Mouse (Mus musculus) limb, embryonic 14.5 days (tissue): Measurements from ENCODE around the gene Atad5. TPM values are rescaled to one million over a fixed set of nuclear protein-coding genes. Genes with fewer than 3 reads are reported as not detected.
A peak's percentile ranks its signal among the peaks of the same experiment; 100 is the strongest.

Experiments used
- ATAC-seq: fragments of 200-750 bp; cut with Nextera tagmentation; 2 replicates; pipeline ENCODE4 v1.8.0; 2017; ENCODE audit warnings: low read depth, moderate number of reproducible peaks, moderate TSS enrichment; ENCODE audit not compliant: low FRiP score
- DNase-seq: peaks from one replicate; pipeline ENCODE4 v3.0.0-alpha.2; 2015; ENCODE audit warnings: low spot score
- H3K27ac ChIP-seq: fragments of 300-500 bp; sonication (generic); replicated peaks from 2 replicates; pipeline ENCODE4 v1.5.1; 2014; ENCODE audit warnings: low read depth, mild to moderate bottlenecking, low read length, moderate library complexity, mixed read lengths
- H3K27me3 ChIP-seq: fragments of 300-500 bp; sonication (generic); 2 replicates; pipeline ENCODE4 v1.6.1; 2014; ENCODE audit warnings: low read length, mixed read lengths; ENCODE audit not compliant: control insufficient read depth, insufficient read depth
- H3K36me3 ChIP-seq: fragments of 300-500 bp; sonication (generic); 2 replicates; pipeline ENCODE4 v1.6.1; 2014; ENCODE audit warnings: mild to moderate bottlenecking, low read length, moderate library complexity, mixed read lengths; ENCODE audit not compliant: control insufficient read depth, insufficient read depth
- H3K4me1 ChIP-seq: fragments of 300-500 bp; sonication (generic); 2 replicates; pipeline ENCODE4 v1.6.1; 2014; ENCODE audit warnings: antibody characterized with exemption, low read length, mixed read lengths; ENCODE audit not compliant: control insufficient read depth, insufficient read depth
- H3K4me2 ChIP-seq: fragments of 300-500 bp; sonication (generic); replicated peaks from 2 replicates; pipeline ENCODE4 v1.6.1; 2014; ENCODE audit warnings: low read depth, mild to moderate bottlenecking, low read length, moderate library complexity; ENCODE audit not compliant: severe bottlenecking
- H3K4me3 ChIP-seq: fragments of 300-500 bp; sonication (generic); replicated peaks from 2 replicates; pipeline ENCODE4 v1.5.1; 2014; ENCODE audit warnings: low read length
- H3K9ac ChIP-seq: fragments of 300-500 bp; sonication (generic); 2 replicates; pipeline ENCODE4 v1.6.1; 2014; ENCODE audit warnings: mild to moderate bottlenecking, low read depth, low read length, moderate library complexity; ENCODE audit not compliant: severe bottlenecking
- H3K9me3 ChIP-seq: fragments of 300-500 bp; sonication (generic); 2 replicates; pipeline ENCODE4 v1.6.1; 2016; ENCODE audit warnings: low read length; ENCODE audit not compliant: control insufficient read depth
- POLR2A ChIP-seq: fragments of 200-500 bp; IDR thresholded peaks from 2 replicates; pipeline ENCODE4 v1.8.0; 2012; ENCODE audit warnings: inconsistent platforms, mild to moderate bottlenecking, moderate library complexity, borderline replicate concordance; ENCODE audit not compliant: insufficient read depth, insufficient read length; ENCODE audit errors: extremely low read depth
- WGBS: fragments of 180-500 bp; shearing (Covaris S2); extraction: QIAGEN DNeasy Blood & Tissue Kit; methylation state at CpG from one replicate; pipeline ENCODE4 v1.1.7; 2014; 5-methylcytosine and 5-hydroxymethylcytosine counted together
- polyA plus RNA-seq, 2 experiments: library from polyadenylated mRNA; depleted of rRNA in 1 of 2; stranded (reverse) in 1 of 2; unstranded in 1 of 2; fragments of >200 nt; fragmentation: Nextera tagmentation in 1 of 2; extraction: Ambion mirVana in 1 of 2; gene quantifications; 2 replicates each; pipeline versions ENCODE4 v1.2.1 to v1.2.3; 2012 to 2014

The Atad5 gene
- polyA plus RNA-seq, 2 experiments, result 11.1 to 13.8 TPM

DNA sequence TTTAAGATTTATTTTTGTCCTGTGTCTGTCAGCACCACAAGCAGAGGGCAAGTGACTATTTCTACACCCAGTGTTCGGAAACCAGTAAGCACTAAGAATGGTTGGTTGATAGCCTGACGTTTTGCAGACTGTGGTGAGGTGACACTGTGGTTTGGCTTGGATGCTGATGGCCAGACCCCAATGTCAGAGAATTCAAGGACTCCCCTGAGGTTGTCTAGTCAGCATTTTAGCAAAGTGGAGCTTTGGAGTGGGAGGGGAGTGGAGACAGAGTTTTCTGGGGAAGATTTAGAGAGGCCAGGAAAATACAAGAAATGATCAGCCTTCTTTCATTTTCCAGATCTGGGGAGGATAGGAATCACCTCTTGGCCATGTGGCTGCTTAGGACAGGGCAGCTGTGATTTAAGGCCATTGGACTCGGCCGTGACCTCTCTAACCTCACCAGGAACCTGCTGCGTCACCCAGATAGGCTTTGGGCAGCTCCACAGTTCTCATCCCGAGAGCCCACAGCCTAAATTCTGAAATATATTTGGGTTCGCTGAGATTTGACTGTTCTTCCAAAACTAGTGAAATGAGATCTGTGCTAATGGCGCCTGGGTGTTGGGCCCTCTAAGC, 60.3 kb downstream of the Atad5 start:
- WGBS, result 83% methylated on average over 8 of the region's 8 CpGs
- H3K4me2 ChIP-seq, result no peak overlapping the region
- H3K27ac ChIP-seq, result no peak overlapping the region
- peaks cover 14% of the 10 kb centered on the region for H3K27me3 ChIP-seq
- no peak overlapping the region for H3K9ac ChIP-seq
- no peaks in the 10 kb centered on the region for H3K4me1 ChIP-seq
- no peak for TF ChIP-seq POLR2A
- H3K4me3 ChIP-seq, result no peak overlapping the region
- DNase-seq (no peak), ATAC-seq (no peak)
- no peaks in the 10 kb centered on the region for H3K36me3 ChIP-seq
- no peaks in the 10 kb centered on the region for H3K9me3 ChIP-seq

DNA sequence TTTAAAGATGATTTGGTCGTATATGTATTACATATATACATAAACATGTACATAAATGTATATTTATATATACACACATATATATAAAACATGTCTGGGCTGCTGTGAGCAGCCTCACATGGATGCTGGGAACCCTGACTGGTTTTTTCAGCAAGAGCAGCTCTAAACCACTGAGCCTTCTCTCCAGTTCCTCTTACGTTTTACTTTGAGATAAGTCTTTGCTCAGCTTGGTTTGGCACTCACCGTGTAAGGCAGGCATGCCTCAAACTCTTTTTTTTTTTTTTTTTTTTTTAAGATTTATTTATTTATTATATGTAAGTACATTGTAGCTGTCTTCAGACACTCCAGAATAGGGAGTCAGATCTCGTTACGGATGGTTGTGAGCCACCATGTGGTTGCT, 61.4 kb downstream of the Atad5 start:
- H3K4me2 ChIP-seq, result no peak overlapping the region
- no peak overlapping the region for H3K9ac ChIP-seq
- no peaks in the 10 kb centered on the region for H3K9me3 ChIP-seq
- DNase-seq (no peak), ATAC-seq (no peak)
- H3K4me3 ChIP-seq, result no peak overlapping the region
- H3K27ac ChIP-seq, result no peak overlapping the region
- no peak for TF ChIP-seq POLR2A
- H3K36me3 ChIP-seq, result no peaks in the 10 kb centered on the region
- H3K4me1 ChIP-seq, result no peaks in the 10 kb centered on the region
- 82% methylated on average over 5 of the region's 5 CpGs for WGBS
- H3K27me3 ChIP-seq, result peaks cover 23% of the 10 kb centered on the region

DNA sequence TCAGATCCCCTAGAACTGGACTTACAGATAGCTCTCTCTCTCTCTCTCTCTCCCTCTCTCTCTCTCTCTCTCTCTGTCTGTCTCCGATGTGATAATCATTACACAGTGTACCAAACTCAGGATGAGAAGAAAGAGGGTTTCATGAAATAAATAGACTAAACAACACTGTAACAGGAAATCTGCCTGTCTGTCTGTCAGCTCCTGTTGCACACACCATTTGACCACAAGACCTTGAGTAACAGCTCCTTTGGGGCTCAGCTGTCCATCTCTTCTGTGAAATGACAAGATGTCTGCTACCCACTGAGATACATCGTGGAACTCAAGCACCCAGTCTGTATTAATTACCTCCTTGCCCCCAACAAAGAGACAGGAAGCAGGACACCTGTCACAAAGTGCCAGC, 62.3 kb downstream of the Atad5 start:
- no peak overlapping the region for H3K4me2 ChIP-seq
- H3K4me3 ChIP-seq, result no peak overlapping the region
- H3K27me3 ChIP-seq, result peaks cover 24% of the 10 kb centered on the region
- ATAC-seq (no peak), DNase-seq (no peak)
- H3K27ac ChIP-seq, result no peak overlapping the region
- no peaks in the 10 kb centered on the region for H3K9me3 ChIP-seq
- no peaks in the 10 kb centered on the region for H3K36me3 ChIP-seq
- no peak overlapping the region for H3K9ac ChIP-seq
- 68% methylated on average over 2 of the region's 2 CpGs for WGBS
- TF ChIP-seq POLR2A, result no peak
- H3K4me1 ChIP-seq, result no peaks in the 10 kb centered on the region

DNA sequence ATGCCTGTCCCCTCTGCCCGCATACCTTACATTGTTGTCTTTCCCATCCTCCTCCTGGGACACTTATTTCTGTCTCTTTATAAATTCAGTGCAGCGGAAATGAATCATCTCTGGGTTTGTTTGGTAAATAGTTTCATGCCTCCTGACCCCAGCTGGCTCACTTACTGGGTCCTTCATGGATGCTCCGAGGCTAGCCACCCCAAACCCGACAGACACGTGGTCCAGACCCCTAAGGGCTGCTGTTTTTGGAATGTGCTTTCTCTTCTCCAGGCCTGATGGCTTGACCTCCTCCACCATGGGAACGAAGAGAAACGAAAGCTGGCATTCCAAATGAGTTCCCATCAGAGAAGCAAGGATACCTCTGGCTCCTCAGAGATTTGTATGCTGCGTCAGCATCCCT, 63.2 kb downstream of the Atad5 start:
- TF ChIP-seq POLR2A, result no peak
- H3K9me3 ChIP-seq, result no peaks in the 10 kb centered on the region
- H3K4me1 ChIP-seq, result no peaks in the 10 kb centered on the region
- DNase-seq (no peak), ATAC-seq (no peak)
- H3K4me2 ChIP-seq, result no peak overlapping the region
- no peak overlapping the region for H3K4me3 ChIP-seq
- no peak overlapping the region for H3K9ac ChIP-seq
- peaks cover 24% of the 10 kb centered on the region for H3K27me3 ChIP-seq
- no peaks in the 10 kb centered on the region for H3K36me3 ChIP-seq
- WGBS, result 74% methylated on average over 8 of the region's 8 CpGs
- no peak overlapping the region for H3K27ac ChIP-seq

DNA sequence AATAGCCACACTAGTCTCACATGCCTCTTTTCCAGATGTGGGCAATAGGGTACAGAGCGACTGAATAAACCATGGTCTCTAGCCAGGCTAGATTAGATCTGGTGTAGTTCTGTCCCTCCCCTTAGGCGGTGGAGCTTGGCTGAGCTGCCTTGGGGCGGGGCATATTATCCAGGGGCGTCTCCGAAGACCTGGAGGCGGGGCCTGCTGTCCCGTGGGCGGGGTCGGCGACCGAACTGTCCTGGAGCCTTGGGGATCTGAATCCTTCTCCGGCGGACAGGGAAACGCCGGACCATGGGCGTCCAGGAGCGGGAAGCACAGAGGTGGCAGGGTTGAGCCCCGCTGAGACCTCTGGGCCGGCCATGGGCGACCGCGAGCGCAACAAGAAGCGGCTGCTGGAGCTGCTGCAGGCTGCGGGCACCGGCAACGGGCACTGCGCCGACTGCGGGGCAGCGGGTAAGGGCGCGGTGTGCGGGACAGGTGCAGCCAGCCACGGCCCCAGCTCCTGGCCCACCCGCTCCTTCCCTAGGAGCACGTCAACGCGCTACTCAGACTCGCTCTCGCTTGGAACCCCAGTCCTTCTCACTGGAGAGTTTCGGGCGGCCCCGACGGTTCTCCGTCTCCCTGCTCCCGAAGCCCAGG, 64.8 kb downstream of the Atad5 start, which contains the start of gene Adap2:
Adap2 (plus strand) TSS at position 249 of the 639 bp plus-strand sequence.
- H3K27ac ChIP-seq, result no peak within 1 kb of the TSS
- H3K36me3 ChIP-seq, result no peaks in the 10 kb centered on the region
- peak within 1 kb of the TSS; percentile 50 for H3K4me3 ChIP-seq
- TF ChIP-seq POLR2A, result no peak
- ATAC-seq (peak; percentile 82), DNase-seq (peak; percentile 58)
- no peaks in the 10 kb centered on the region for H3K9me3 ChIP-seq
- H3K9ac ChIP-seq, result peak within 1 kb of the TSS; percentile 38
- 3% methylated on average over 42 of the region's 47 CpGs for WGBS
- H3K27me3 ChIP-seq, result peaks cover 24% of the 10 kb centered on the region
- no peaks in the 10 kb centered on the region for H3K4me1 ChIP-seq
- H3K4me2 ChIP-seq, result peak within 1 kb of the TSS; percentile 71
